ENCODE assay signal across 24 mouse cellular contexts in genomic region chr11:36512468-36512867, GRCm38 (mm10).
DNase-seq lines count a peak whose midpoint lies in the region; ATAC-seq lines count a peak whose summit lies in the region.
"Had no signal": no experiment of that assay in that cellular context is flagged by ENCODE, and none has a peak within 500 bp of the region (broad histone marks: within the 10 kb centered on the region; RNA-seq: fewer than 3 reads in every experiment).

No protein-coding gene starts in this region.

- WGBS in neural tube, embryonic 14.5 days, result 58% methylated on average over 7 of the region's 7 CpGs
- WGBS in midbrain, embryonic 16.5 days, result 32% methylated on average over 7 of the region's 7 CpGs

- H3K27me3 ChIP-seq in neural tube, embryonic 14.5 days (ENCODE audit: control insufficient read depth, insufficient read depth, low read length), result no peaks in the 10 kb centered on the region
- H3K27me3 ChIP-seq in midbrain, embryonic 16.5 days (ENCODE audit: control insufficient read depth, insufficient read depth, low read depth, low read length), result no peaks in the 10 kb centered on the region
- H3K27me3 ChIP-seq: forebrain, embryonic 13.5 days; heart, embryonic 13.5 days; hindbrain, embryonic 12.5 days had no signal

- H3K4me2 ChIP-seq in neural tube, embryonic 14.5 days (ENCODE audit: low read depth, low read length), result no peak overlapping the region
- no peak overlapping the region for H3K4me2 ChIP-seq in midbrain, embryonic 16.5 days (ENCODE audit: low read length)
- H3K4me2 ChIP-seq: forebrain, embryonic 13.5 days; heart, embryonic 13.5 days; hindbrain, embryonic 12.5 days had no signal

- no peak overlapping the region for H3K9ac ChIP-seq in neural tube, embryonic 14.5 days (replicated peaks; ENCODE audit: low read depth, low read length)
- H3K9ac ChIP-seq in midbrain, embryonic 16.5 days (ENCODE audit: low read depth, low read length), result no peak overlapping the region
- H3K9ac ChIP-seq: forebrain, embryonic 13.5 days; heart, embryonic 13.5 days; hindbrain, embryonic 12.5 days had no signal

- intact Hi-C loops in left cerebral cortex, postnatal 4 days (cut with DNase I), result no loop called here
- intact Hi-C loops in left cerebral cortex, postnatal 25 days (cut with DNase I), result no loop called here

- no peaks in the 10 kb centered on the region for H3K9me3 ChIP-seq in neural tube, embryonic 14.5 days (ENCODE audit: control insufficient read depth, low read length)
- no peaks in the 10 kb centered on the region; the same call in 1 of the 2 replicates for H3K9me3 ChIP-seq in midbrain, embryonic 16.5 days (replicated peaks; ENCODE audit: control insufficient read depth, low read length, poor library complexity, severe bottlenecking)
- H3K9me3 ChIP-seq: heart, embryonic 10.5 days; heart, embryonic 13.5 days; hindbrain, embryonic 12.5 days had no signal

- H3K4me1 ChIP-seq in neural tube, embryonic 14.5 days (ENCODE audit: control insufficient read depth, insufficient read depth, low read length), result no peaks in the 10 kb centered on the region
- H3K4me1 ChIP-seq in midbrain, embryonic 16.5 days (ENCODE audit: control insufficient read depth, insufficient read depth, low read length), result peaks cover 28% of the 10 kb centered on the region
- H3K4me1 ChIP-seq: heart, embryonic 13.5 days had no signal

- H3K4me3 ChIP-seq in neural tube, embryonic 14.5 days (ENCODE audit: low read depth, low read length), result no peak overlapping the region
- H3K4me3 ChIP-seq in midbrain, embryonic 16.5 days (ENCODE audit: low read depth, low read length), result no peak overlapping the region
- H3K4me3 ChIP-seq: forebrain, embryonic 10.5 days; forebrain, embryonic 13.5 days; heart, adult 2 months; heart, embryonic 10.5 days; heart, embryonic 13.5 days; hindbrain, embryonic 12.5 days had no signal

- no peaks in the 10 kb centered on the region for H3K36me3 ChIP-seq in neural tube, embryonic 14.5 days (ENCODE audit: control insufficient read depth, insufficient read depth, low read length)
- no peaks in the 10 kb centered on the region for H3K36me3 ChIP-seq in midbrain, embryonic 16.5 days (ENCODE audit: control insufficient read depth, insufficient read depth, low read length)
- H3K36me3 ChIP-seq: forebrain, embryonic 10.5 days; heart, embryonic 10.5 days; heart, embryonic 13.5 days had no signal

- DNase-seq in left cerebral cortex, postnatal 4 days, result peak; percentile 17
- no peak for DNase-seq in left cerebral cortex, postnatal 25 days (ENCODE audit: low spot score in 2 of 2)
- no peak for DNase-seq in neural tube, embryonic 10.5 days (ENCODE audit: extremely low spot score, low spot score)
- no peak for DNase-seq in MN1 (ENCODE audit: low spot score)
- DNase-seq: adrenal gland, postnatal 10 days; adrenal gland, postnatal 36 days; cerebellum, adult 18-20 months; cerebellum, adult 9-10 months; cerebellum, postnatal 14 days; gastrocnemius, postnatal 10 days; gastrocnemius, postnatal 36 days; heart, adult 2 months; heart, postnatal 14 days; heart, postnatal 4 days had no signal

- H3K27ac ChIP-seq in neural tube, embryonic 14.5 days (ENCODE audit: low read depth, low read length), result no peak overlapping the region
- H3K27ac ChIP-seq in midbrain, embryonic 16.5 days (ENCODE audit: low read length), result peak overlapping the region; percentile 1; the same call in 1 of the 2 replicates
- H3K27ac ChIP-seq: forebrain, embryonic 10.5 days; forebrain, embryonic 13.5 days; heart, adult 2 months; heart, embryonic 10.5 days; heart, embryonic 13.5 days; hindbrain, embryonic 12.5 days had no signal

- ATAC-seq in neural tube, embryonic 14.5 days (ENCODE audit: low read depth), result peak; percentile 28; the same call in 1 of the 2 replicates
- peak; percentile 69; the same call in 1 of the 2 replicates for ATAC-seq in midbrain, embryonic 16.5 days
- ATAC-seq: activated CD4-positive, CD25-positive, alpha-beta regulatory T cell, adult 4 months; CD4-positive, CD25-positive, alpha-beta regulatory T cell, adult 4 months; forebrain, embryonic 13.5 days; forebrain, embryonic 16.5 days had no signal
